Mouse (Mus musculus): ENCODE measurements around the gene Lmx1b.

- TF ChIP-seq CTCF (IDR thresholded peaks at IDR 0.05) (no peak), POLR2A (IDR thresholded peaks at IDR 0.05; ENCODE audit: insufficient read depth, low read depth, low read length) (no peak), EP300 (IDR thresholded peaks at IDR 0.05; ENCODE audit: insufficient read depth, low read depth, low read length) (no peak)
These were observed 7.1 kb downstream of the Lmx1b start for GRCm38 (mm10) chr2:33633237-33633636.

Data from heart, adult 2 months (tissue).